Mouse (Mus musculus): ENCODE data around the gene Rere. TPM values are rescaled to one million over a fixed set of nuclear protein-coding genes. Genes with fewer than 3 reads are reported as not detected.

Rere gene
- polyA plus RNA-seq, 1 experiment, result 26.2 TPM

GRCm38 (mm10) chr4:150399032-150399431 lies 117.6 kb downstream of the Rere start:
- H3K27me3 ChIP-seq (ENCODE audit: control insufficient read depth, insufficient read depth, low read length), result no peaks in the 10 kb centered on the region
- TF ChIP-seq POLR2A (IDR thresholded peaks at IDR 0.05; ENCODE audit: control insufficient read depth, low read depth, low read length) (no peak), CTCF (IDR thresholded peaks at IDR 0.05; ENCODE audit: control insufficient read depth, insufficient read depth, insufficient replicate concordance, low read depth, low read length) (no peak)
- no peaks in the 10 kb centered on the region for H3K36me3 ChIP-seq (ENCODE audit: control insufficient read depth, insufficient read depth, low read length)
- peaks cover 15% of the 10 kb centered on the region for H3K4me1 ChIP-seq (ENCODE audit: control insufficient read depth, insufficient read depth, low read length)
- H3K27ac ChIP-seq (ENCODE audit: control insufficient read depth, insufficient read depth, low read depth, low read length), result no peak overlapping the region
- no peak overlapping the region for H3K4me3 ChIP-seq (ENCODE audit: control insufficient read depth, low read depth, low read length)

- Histone ChIP-seq H3K4me3 (ENCODE audit: control insufficient read depth, low read depth, low read length) (no peak overlapping the region), H3K36me3 (ENCODE audit: control insufficient read depth, insufficient read depth, low read length) (no peaks in the 10 kb centered on the region), H3K27ac (ENCODE audit: control insufficient read depth, insufficient read depth, low read depth, low read length) (peak overlapping the region; percentile 49), H3K4me1 (ENCODE audit: control insufficient read depth, insufficient read depth, low read length) (peaks cover 9% of the 10 kb centered on the region), H3K27me3 (ENCODE audit: control insufficient read depth, insufficient read depth, low read length) (no peaks in the 10 kb centered on the region)
- TF ChIP-seq CTCF (IDR thresholded peaks at IDR 0.05; ENCODE audit: control insufficient read depth, insufficient read depth, insufficient replicate concordance, low read depth, low read length) (no peak), POLR2A (IDR thresholded peaks at IDR 0.05; ENCODE audit: control insufficient read depth, low read depth, low read length) (no peak)
Observed at GRCm38 (mm10) chr4:150401830-150402607, 120.6 kb downstream of the Rere start.

- peaks cover 5% of the 10 kb centered on the region for H3K4me1 ChIP-seq (ENCODE audit: control insufficient read depth, insufficient read depth, low read length)
- TF ChIP-seq POLR2A (IDR thresholded peaks at IDR 0.05; ENCODE audit: control insufficient read depth, low read depth, low read length) (no peak), CTCF (IDR thresholded peaks at IDR 0.05; ENCODE audit: control insufficient read depth, insufficient read depth, insufficient replicate concordance, low read depth, low read length) (no peak)
- no peak overlapping the region for H3K4me3 ChIP-seq (ENCODE audit: control insufficient read depth, low read depth, low read length)
Observed at GRCm38 (mm10) chr4:150402608-150402985, 121.2 kb downstream of the Rere start.

GRCm38 (mm10) chr4:150403941-150404340 lies 122.5 kb downstream of the Rere start:
- H3K27me3 ChIP-seq (ENCODE audit: control insufficient read depth, insufficient read depth, low read length), result no peaks in the 10 kb centered on the region
- TF ChIP-seq POLR2A (IDR thresholded peaks at IDR 0.05; ENCODE audit: control insufficient read depth, low read depth, low read length) (no peak), CTCF (IDR thresholded peaks at IDR 0.05; ENCODE audit: control insufficient read depth, insufficient read depth, insufficient replicate concordance, low read depth, low read length) (no peak)
- H3K4me3 ChIP-seq (ENCODE audit: control insufficient read depth, low read depth, low read length), result no peak overlapping the region
- H3K4me1 ChIP-seq (ENCODE audit: control insufficient read depth, insufficient read depth, low read length), result peaks cover 5% of the 10 kb centered on the region
- H3K36me3 ChIP-seq (ENCODE audit: control insufficient read depth, insufficient read depth, low read length), result no peaks in the 10 kb centered on the region
- H3K27ac ChIP-seq (ENCODE audit: control insufficient read depth, insufficient read depth, low read depth, low read length), result no peak overlapping the region

More at GRCm38 (mm10) chr4:150402608-150402985, 121.2 kb downstream of the Rere start:
- no peaks in the 10 kb centered on the region for H3K36me3 ChIP-seq (ENCODE audit: control insufficient read depth, insufficient read depth, low read length)
- no peak overlapping the region for H3K27ac ChIP-seq (ENCODE audit: control insufficient read depth, insufficient read depth, low read depth, low read length)
- no peaks in the 10 kb centered on the region for H3K27me3 ChIP-seq (ENCODE audit: control insufficient read depth, insufficient read depth, low read length)

- H3K27me3 ChIP-seq (ENCODE audit: control insufficient read depth, insufficient read depth, low read length), result no peaks in the 10 kb centered on the region
- TF ChIP-seq POLR2A (IDR thresholded peaks at IDR 0.05; ENCODE audit: control insufficient read depth, low read depth, low read length), result no peak
- TF ChIP-seq CTCF (IDR thresholded peaks at IDR 0.05; ENCODE audit: control insufficient read depth, insufficient read depth, insufficient replicate concordance, low read depth, low read length), result no peak
- no peaks in the 10 kb centered on the region for H3K36me3 ChIP-seq (ENCODE audit: control insufficient read depth, insufficient read depth, low read length)
- no peak overlapping the region for H3K4me3 ChIP-seq (ENCODE audit: control insufficient read depth, low read depth, low read length)
- no peak overlapping the region for H3K27ac ChIP-seq (ENCODE audit: control insufficient read depth, insufficient read depth, low read depth, low read length)
- peaks cover 5% of the 10 kb centered on the region for H3K4me1 ChIP-seq (ENCODE audit: control insufficient read depth, insufficient read depth, low read length)
Observed at GRCm38 (mm10) chr4:150404583-150404982, 123.1 kb downstream of the Rere start.

GRCm38 (mm10) chr4:150405786-150406185 lies 124.3 kb downstream of the Rere start:
- Histone ChIP-seq H3K27me3 (ENCODE audit: control insufficient read depth, insufficient read depth, low read length) (no peaks in the 10 kb centered on the region), H3K27ac (ENCODE audit: control insufficient read depth, insufficient read depth, low read depth, low read length) (no peak overlapping the region), H3K4me1 (ENCODE audit: control insufficient read depth, insufficient read depth, low read length) (peaks cover 5% of the 10 kb centered on the region), H3K36me3 (ENCODE audit: control insufficient read depth, insufficient read depth, low read length) (no peaks in the 10 kb centered on the region), H3K4me3 (ENCODE audit: control insufficient read depth, low read depth, low read length) (no peak overlapping the region)
- no peak for TF ChIP-seq POLR2A (IDR thresholded peaks at IDR 0.05; ENCODE audit: control insufficient read depth, low read depth, low read length)
- no peak for TF ChIP-seq CTCF (IDR thresholded peaks at IDR 0.05; ENCODE audit: control insufficient read depth, insufficient read depth, insufficient replicate concordance, low read depth, low read length)

GRCm38 (mm10) chr4:150406320-150406719 lies 124.9 kb downstream of the Rere start:
- TF ChIP-seq POLR2A (IDR thresholded peaks at IDR 0.05; ENCODE audit: control insufficient read depth, low read depth, low read length) (no peak), CTCF (IDR thresholded peaks at IDR 0.05; ENCODE audit: control insufficient read depth, insufficient read depth, insufficient replicate concordance, low read depth, low read length) (no peak)
- no peak overlapping the region for H3K4me3 ChIP-seq (ENCODE audit: control insufficient read depth, low read depth, low read length)
- no peaks in the 10 kb centered on the region for H3K36me3 ChIP-seq (ENCODE audit: control insufficient read depth, insufficient read depth, low read length)
- H3K4me1 ChIP-seq (ENCODE audit: control insufficient read depth, insufficient read depth, low read length), result peaks cover 5% of the 10 kb centered on the region
- H3K27ac ChIP-seq (ENCODE audit: control insufficient read depth, insufficient read depth, low read depth, low read length), result no peak overlapping the region
- H3K27me3 ChIP-seq (ENCODE audit: control insufficient read depth, insufficient read depth, low read length), result no peaks in the 10 kb centered on the region
